Mouse (Mus musculus): Measurements from ENCODE around the gene Olfr777. TPM values are rescaled to one million over a fixed set of nuclear protein-coding genes. Genes with fewer than 3 reads are reported as not detected.
"Not testable (repeated sequence)": the region's sequence is repeated elsewhere in the genome, so short reads cannot be mapped to it uniquely, and the experiment has no call there.

The Olfr777 gene
- polyA plus RNA-seq (2014; fragmentation: Nextera tagmentation; extraction: Ambion mirVana), result not detected in 2 replicates

- H3K9ac ChIP-seq (ENCODE audit: low read depth, low read length), result no peak within 1 kb of the TSS
- H3K4me1 ChIP-seq (replicated peaks; ENCODE audit: control insufficient read depth, insufficient read depth, low read length), result no peaks in the 10 kb centered on the region
- no peaks in the 10 kb centered on the region for H3K27me3 ChIP-seq (ENCODE audit: control insufficient read depth, insufficient read depth, low read length)
- ATAC-seq (ENCODE audit: low FRiP score) (no peak), DNase-seq (ENCODE audit: low spot score) (no peak)
- 87% methylated on average over 2 of the region's 2 CpGs for WGBS
- H3K27ac ChIP-seq (ENCODE audit: low read depth, low read length), result no peak within 1 kb of the TSS
- H3K4me2 ChIP-seq (replicated peaks; ENCODE audit: low read depth, low read length), result no peak within 1 kb of the TSS
- H3K36me3 ChIP-seq (ENCODE audit: control insufficient read depth, insufficient read depth, low read length), result no peaks in the 10 kb centered on the region
- H3K9me3 ChIP-seq (ENCODE audit: control insufficient read depth, low read length), result no peaks in the 10 kb centered on the region
- no peak within 1 kb of the TSS for H3K4me3 ChIP-seq (ENCODE audit: low read depth, low read length)
Measured at GRCm38 (mm10) chr10:129271081-129271535, at the start of gene Olfr777. Gene Olfr777 (minus strand): TSS chr10:129271485.

GRCm38 (mm10) chr10:129317817-129318216, 46.5 kb upstream of the Olfr777 start, which contains the start of gene Olfr780:
Gene Olfr780 (plus strand): TSS chr10:129318117.
- no peak within 1 kb of the TSS for H3K4me3 ChIP-seq (ENCODE audit: low read depth, low read length)
- no peaks in the 10 kb centered on the region for H3K4me1 ChIP-seq (replicated peaks; ENCODE audit: control insufficient read depth, insufficient read depth, low read length)
- DNase-seq (ENCODE audit: low spot score) (no peak), ATAC-seq (ENCODE audit: low FRiP score) (no peak)
- H3K27me3 ChIP-seq (ENCODE audit: control insufficient read depth, insufficient read depth, low read length), result no peaks in the 10 kb centered on the region
- H3K36me3 ChIP-seq (ENCODE audit: control insufficient read depth, insufficient read depth, low read length), result no peaks in the 10 kb centered on the region
- H3K9me3 ChIP-seq (ENCODE audit: control insufficient read depth, low read length), result no peaks in the 10 kb centered on the region
- H3K27ac ChIP-seq (ENCODE audit: low read depth, low read length), result no peak within 1 kb of the TSS
- H3K9ac ChIP-seq (ENCODE audit: low read depth, low read length), result no peak within 1 kb of the TSS
- H3K4me2 ChIP-seq (replicated peaks; ENCODE audit: low read depth, low read length), result no peak within 1 kb of the TSS
- 84% methylated on average over 3 of the region's 3 CpGs for WGBS

GRCm38 (mm10) chr10:129313521-129313920, 42.2 kb upstream of the Olfr777 start:
- ATAC-seq (ENCODE audit: low FRiP score); H3K4me3 ChIP-seq (ENCODE audit: low read depth, low read length); H3K4me1 ChIP-seq (replicated peaks; ENCODE audit: control insufficient read depth, insufficient read depth, low read length); H3K9me3 ChIP-seq (ENCODE audit: control insufficient read depth, low read length); H3K36me3 ChIP-seq (ENCODE audit: control insufficient read depth, insufficient read depth, low read length); H3K9ac ChIP-seq (ENCODE audit: low read depth, low read length); H3K27me3 ChIP-seq (ENCODE audit: control insufficient read depth, insufficient read depth, low read length); DNase-seq (ENCODE audit: low spot score); H3K4me2 ChIP-seq (replicated peaks; ENCODE audit: low read depth, low read length); H3K27ac ChIP-seq (ENCODE audit: low read depth, low read length): not testable (repeated sequence)
- no CpG with 5 or more reads among the region's 1 CpGs for WGBS

GRCm38 (mm10) chr10:129312973-129313372, 41.7 kb upstream of the Olfr777 start:
- not testable (repeated sequence) for ATAC-seq (ENCODE audit: low FRiP score); H3K27me3 ChIP-seq (ENCODE audit: control insufficient read depth, insufficient read depth, low read length); H3K4me1 ChIP-seq (replicated peaks; ENCODE audit: control insufficient read depth, insufficient read depth, low read length); H3K4me2 ChIP-seq (replicated peaks; ENCODE audit: low read depth, low read length); H3K36me3 ChIP-seq (ENCODE audit: control insufficient read depth, insufficient read depth, low read length); H3K9me3 ChIP-seq (ENCODE audit: control insufficient read depth, low read length); H3K9ac ChIP-seq (ENCODE audit: low read depth, low read length); H3K4me3 ChIP-seq (ENCODE audit: low read depth, low read length); DNase-seq (ENCODE audit: low spot score); H3K27ac ChIP-seq (ENCODE audit: low read depth, low read length)
- WGBS, result 72% methylated on average over 1 of the region's 1 CpGs

GRCm38 (mm10) chr10:129258827-129259226, 12.5 kb downstream of the Olfr777 start, which contains the start of gene Olfr776:
Gene Olfr776 (plus strand): TSS chr10:129259127.
- Histone ChIP-seq H3K9ac (ENCODE audit: low read depth, low read length) (no peak within 1 kb of the TSS), H3K4me3 (ENCODE audit: low read depth, low read length) (no peak within 1 kb of the TSS), H3K36me3 (ENCODE audit: control insufficient read depth, insufficient read depth, low read length) (no peaks in the 10 kb centered on the region), H3K9me3 (ENCODE audit: control insufficient read depth, low read length) (no peaks in the 10 kb centered on the region), H3K27ac (ENCODE audit: low read depth, low read length) (no peak within 1 kb of the TSS), H3K27me3 (ENCODE audit: control insufficient read depth, insufficient read depth, low read length) (no peaks in the 10 kb centered on the region), H3K4me2 (replicated peaks; ENCODE audit: low read depth, low read length) (no peak within 1 kb of the TSS), H3K4me1 (replicated peaks; ENCODE audit: control insufficient read depth, insufficient read depth, low read length) (no peaks in the 10 kb centered on the region)
- no peak for DNase-seq (ENCODE audit: low spot score)
- ATAC-seq (ENCODE audit: low FRiP score), result no peak

GRCm38 (mm10) chr10:129248112-129248511, 23.2 kb downstream of the Olfr777 start, which contains the start of gene Olfr775:
Gene Olfr775 (plus strand): TSS chr10:129248412.
- H3K4me3 ChIP-seq (ENCODE audit: low read depth, low read length), result no peak within 1 kb of the TSS
- H3K27ac ChIP-seq (ENCODE audit: low read depth, low read length), result no peak within 1 kb of the TSS
- DNase-seq (ENCODE audit: low spot score), result no peak
- no peak within 1 kb of the TSS for H3K4me2 ChIP-seq (replicated peaks; ENCODE audit: low read depth, low read length)
- 80% methylated on average over 3 of the region's 3 CpGs for WGBS
- H3K4me1 ChIP-seq (replicated peaks; ENCODE audit: control insufficient read depth, insufficient read depth, low read length), result no peaks in the 10 kb centered on the region
- no peaks in the 10 kb centered on the region for H3K27me3 ChIP-seq (ENCODE audit: control insufficient read depth, insufficient read depth, low read length)
- no peaks in the 10 kb centered on the region for H3K36me3 ChIP-seq (ENCODE audit: control insufficient read depth, insufficient read depth, low read length)
- H3K9me3 ChIP-seq (ENCODE audit: control insufficient read depth, low read length), result no peaks in the 10 kb centered on the region
- no peak within 1 kb of the TSS for H3K9ac ChIP-seq (ENCODE audit: low read depth, low read length)
- no peak for ATAC-seq (ENCODE audit: low FRiP score)

GRCm38 (mm10) chr10:129235904-129236303, 35.4 kb downstream of the Olfr777 start, which contains the start of gene Olfr774:
Gene Olfr774 (plus strand): TSS chr10:129236204.
- Histone ChIP-seq H3K27me3 (ENCODE audit: control insufficient read depth, insufficient read depth, low read length) (no peaks in the 10 kb centered on the region), H3K36me3 (ENCODE audit: control insufficient read depth, insufficient read depth, low read length) (no peaks in the 10 kb centered on the region), H3K9me3 (ENCODE audit: control insufficient read depth, low read length) (no peaks in the 10 kb centered on the region), H3K9ac (ENCODE audit: low read depth, low read length) (no peak within 1 kb of the TSS), H3K27ac (ENCODE audit: low read depth, low read length) (no peak within 1 kb of the TSS), H3K4me3 (ENCODE audit: low read depth, low read length) (no peak within 1 kb of the TSS), H3K4me2 (replicated peaks; ENCODE audit: low read depth, low read length) (no peak within 1 kb of the TSS), H3K4me1 (replicated peaks; ENCODE audit: control insufficient read depth, insufficient read depth, low read length) (no peaks in the 10 kb centered on the region)
- no peak for ATAC-seq (ENCODE audit: low FRiP score)
- WGBS, result 72% methylated on average over 2 of the region's 2 CpGs
- DNase-seq (ENCODE audit: low spot score), result no peak

- DNase-seq (ENCODE audit: low spot score) (no peak), ATAC-seq (ENCODE audit: low FRiP score) (no peak)
- H3K9me3 ChIP-seq (ENCODE audit: control insufficient read depth, low read length), result no peaks in the 10 kb centered on the region
- WGBS, result 73% methylated on average over 1 of the region's 1 CpGs
- no peak overlapping the region for H3K4me2 ChIP-seq (replicated peaks; ENCODE audit: low read depth, low read length)
- no peak overlapping the region for H3K9ac ChIP-seq (ENCODE audit: low read depth, low read length)
- no peaks in the 10 kb centered on the region for H3K4me1 ChIP-seq (replicated peaks; ENCODE audit: control insufficient read depth, insufficient read depth, low read length)
- H3K27me3 ChIP-seq (ENCODE audit: control insufficient read depth, insufficient read depth, low read length), result no peaks in the 10 kb centered on the region
- H3K27ac ChIP-seq (ENCODE audit: low read depth, low read length), result no peak overlapping the region
- no peak overlapping the region for H3K4me3 ChIP-seq (ENCODE audit: low read depth, low read length)
- H3K36me3 ChIP-seq (ENCODE audit: control insufficient read depth, insufficient read depth, low read length), result no peaks in the 10 kb centered on the region
Measured at GRCm38 (mm10) chr10:129230737-129231136, 40.5 kb downstream of the Olfr777 start.

Data from hindbrain, embryonic 11.5 days (tissue).